Mouse (Mus musculus) layer of hippocampus, postnatal 14 days (tissue): ENCODE results near the gene Hnf1a. TPM values are rescaled to one million over a fixed set of nuclear protein-coding genes. Genes with fewer than 3 reads are reported as not detected.

ENCODE experiments used
- DNase-seq, 2 experiments: peaks; one replicate each; pipeline ENCODE4 v3.0.0; 2021 to 2022; ENCODE audit warnings: low spot score in 2 of 2, mixed read lengths in 1 of 2
- long read RNA-seq, 2 experiments: library from polyadenylated mRNA; stranded (forward); transcript quantifications; one replicate each; pipeline ENCODE4 v2.0.0; 2021
- total RNA-seq, 2 experiments: library from RNA; stranded (reverse); gene quantifications; 2 replicates each; pipeline ENCODE4 v1.2.3; 2021

Gene Hnf1a
- not detected for total RNA-seq
- long read RNA-seq, experiment 1, result 0 reads
- long read RNA-seq, experiment 2, partial matches to known transcripts, result 0 of 1 reads
- long read RNA-seq, experiment 2, other reads (novel, unspliced or antisense), result 1 of 1 reads

DNA sequence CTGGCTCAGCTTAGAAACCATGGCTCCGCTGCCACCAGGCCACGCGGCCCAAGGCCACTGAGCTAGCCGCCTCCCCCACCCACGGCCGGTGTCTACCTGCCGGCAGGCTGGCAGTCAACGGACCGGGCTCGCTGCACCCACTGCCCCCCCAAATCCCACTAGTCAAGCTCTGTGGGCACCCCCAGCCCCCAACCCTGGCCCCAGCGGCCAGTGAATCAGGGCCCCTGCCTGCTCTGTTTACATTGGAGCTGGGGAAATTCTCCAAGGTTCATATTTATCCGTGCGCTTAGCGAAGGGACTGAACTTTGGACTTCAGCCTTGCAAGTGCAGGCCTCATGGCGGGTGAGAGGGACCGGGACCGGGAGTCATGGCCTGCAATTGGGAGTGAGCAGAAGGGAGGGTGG, at the start of gene Hnf1a:
Gene Hnf1a (minus strand): TSS at position 271 of the 404 bp plus-strand sequence.
- no peak for DNase-seq

DNA sequence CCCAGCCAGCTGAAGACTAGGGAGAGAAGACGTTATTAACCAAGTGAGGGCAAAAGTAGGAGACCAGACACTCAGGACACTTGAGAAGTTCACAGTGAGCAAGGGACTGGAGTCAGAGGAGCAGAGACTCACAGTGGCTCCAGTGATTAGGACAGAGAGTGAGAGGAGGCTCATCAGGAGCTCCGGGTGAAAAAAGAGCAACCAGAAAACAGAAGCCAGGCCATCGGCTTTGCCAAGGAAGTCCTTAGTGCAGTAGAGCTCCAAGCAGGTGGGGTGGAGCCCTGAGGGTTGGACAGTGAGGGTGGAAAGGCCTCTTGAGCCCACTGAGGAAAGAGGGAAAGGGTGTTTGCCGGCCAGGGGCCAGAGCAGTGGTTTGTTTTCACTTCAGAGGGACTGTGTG, 47.9 kb upstream of the Hnf1a start:
- DNase-seq, result no peak

DNA sequence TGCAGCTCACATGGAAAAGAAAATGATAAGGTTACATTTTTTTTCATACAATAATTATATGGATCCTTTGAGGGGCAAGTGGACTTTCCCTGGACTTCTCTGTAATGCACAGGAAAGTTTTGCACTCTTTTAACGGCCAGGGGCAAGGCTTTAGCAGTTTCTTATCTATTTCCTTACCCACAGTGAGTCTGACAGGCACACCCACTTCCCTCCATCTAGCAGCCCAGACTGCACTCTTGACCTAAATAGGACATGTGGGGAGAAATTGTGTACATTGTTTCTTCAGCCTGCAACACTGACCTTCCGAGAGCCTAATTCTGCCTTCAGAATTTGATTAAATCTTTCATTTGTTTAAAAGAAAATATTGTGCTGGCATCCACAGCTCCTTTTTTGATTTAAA, 47.4 kb upstream of the Hnf1a start:
- no peak for DNase-seq

DNA sequence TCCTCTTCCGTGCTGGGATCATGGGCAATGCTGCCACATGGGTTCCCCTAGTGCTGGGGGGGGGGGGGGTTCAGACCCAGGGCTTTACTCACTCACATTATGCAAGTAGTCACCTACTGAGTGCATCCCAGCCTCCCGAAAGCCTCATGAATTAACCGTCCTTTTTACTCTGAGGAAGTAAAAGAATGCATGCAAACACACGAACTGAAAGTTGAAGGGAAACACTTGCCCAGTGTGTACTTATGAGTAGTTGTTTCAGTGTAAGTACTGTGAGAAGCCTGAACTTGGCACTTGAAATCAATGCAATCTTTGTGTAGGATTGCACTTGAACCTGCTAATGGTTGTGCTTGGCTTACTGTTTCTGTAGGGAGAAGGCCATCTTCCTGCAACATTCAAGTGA, 44.2 kb upstream of the Hnf1a start:
- peak in 1 of 2 experiments; percentile 26 for DNase-seq

DNA sequence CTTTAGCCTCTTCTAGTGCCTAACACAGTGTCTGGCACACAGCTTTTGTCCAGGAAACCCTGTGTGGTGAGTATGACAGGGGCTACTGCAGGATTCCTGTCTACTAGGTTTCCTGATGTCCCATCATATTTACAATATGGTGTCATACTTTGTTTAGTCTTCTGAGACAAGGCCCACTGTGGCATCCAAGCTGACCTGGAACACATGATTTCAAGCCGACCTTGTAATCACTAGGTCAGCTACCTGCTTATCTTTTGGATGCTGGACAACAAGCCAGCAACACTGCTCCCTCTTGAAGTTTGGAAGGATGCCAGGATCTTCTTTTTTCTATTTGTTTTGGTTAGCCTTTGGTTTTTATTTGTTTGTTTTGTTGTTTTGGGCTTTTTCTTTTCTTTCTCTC, 43.7 kb upstream of the Hnf1a start:
- no peak for DNase-seq

DNA sequence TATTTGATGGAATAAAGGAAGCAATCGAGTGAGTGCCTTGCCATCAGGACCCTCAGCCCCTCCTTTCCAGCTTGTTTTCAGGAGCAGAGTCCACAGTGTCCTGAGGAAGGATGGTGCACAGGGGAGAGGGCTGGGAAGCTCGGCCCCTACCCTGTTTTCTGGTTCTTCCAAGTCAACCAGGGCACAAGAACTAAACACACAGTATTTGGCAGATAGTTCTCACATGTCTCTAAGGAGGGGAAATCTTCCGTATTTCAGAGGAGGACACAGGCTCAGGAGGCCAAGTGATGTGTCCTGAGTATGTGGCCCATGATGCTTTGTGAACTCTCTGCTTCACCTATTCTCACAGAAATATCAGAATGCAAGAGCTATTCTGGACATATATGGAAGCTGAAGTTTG, 42.5 kb upstream of the Hnf1a start:
- no peak for DNase-seq

DNA sequence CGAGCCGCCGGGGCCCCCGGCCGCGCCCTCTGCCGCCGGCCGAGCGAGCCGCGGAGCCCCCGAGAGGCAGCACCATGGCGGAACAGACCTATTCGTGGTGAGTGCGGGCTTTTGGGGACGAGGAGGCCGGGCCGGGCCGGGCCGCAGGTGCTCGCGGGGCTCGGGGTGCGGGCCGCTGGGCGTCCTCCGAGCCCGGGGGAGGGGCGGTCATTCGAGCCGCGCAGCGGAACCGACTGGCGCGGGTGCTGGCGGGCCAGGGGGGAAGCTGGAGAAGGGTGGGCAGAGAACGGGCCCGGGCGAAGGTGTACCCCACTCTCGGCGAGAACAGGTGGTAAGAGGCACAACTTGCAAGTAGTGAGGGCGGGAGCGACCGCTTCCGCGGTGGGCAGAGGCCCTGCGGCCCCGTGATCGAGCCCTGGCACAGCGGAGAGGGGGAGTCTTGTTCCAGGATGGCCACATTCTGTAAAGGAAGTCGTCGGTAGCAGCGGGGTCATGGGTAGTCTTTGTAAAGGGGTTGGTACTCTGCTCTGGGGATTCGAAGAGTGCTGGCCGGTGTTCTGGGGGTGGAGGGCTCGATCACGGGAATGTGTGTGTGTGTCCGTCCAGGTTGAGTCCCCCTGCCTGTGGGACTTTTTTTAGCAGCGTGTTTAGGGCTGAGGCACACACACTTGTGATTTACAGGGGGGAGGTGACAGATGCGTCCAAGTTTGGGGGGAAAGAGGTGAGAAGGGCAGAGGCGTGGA, 40.8 kb upstream of the Hnf1a start:
- peak; percentile 22 to 43 for DNase-seq

DNA sequence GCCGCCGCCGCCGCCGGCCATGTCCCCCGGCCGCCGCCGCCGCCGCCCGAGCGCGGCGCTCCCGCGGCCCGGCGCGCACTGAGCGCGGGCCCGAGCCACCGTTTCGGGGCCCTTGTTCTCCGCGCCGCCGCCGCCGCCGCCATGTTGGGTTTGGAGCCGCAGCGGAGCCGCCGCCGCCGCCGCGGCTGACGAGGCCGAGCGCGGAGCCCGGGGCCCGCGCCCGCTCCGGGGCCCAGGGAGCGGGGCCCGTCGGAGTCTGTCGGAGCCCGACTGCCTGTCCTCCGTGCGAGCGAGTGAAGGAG, 40.3 kb upstream of the Hnf1a start:
- no peak for DNase-seq

DNA sequence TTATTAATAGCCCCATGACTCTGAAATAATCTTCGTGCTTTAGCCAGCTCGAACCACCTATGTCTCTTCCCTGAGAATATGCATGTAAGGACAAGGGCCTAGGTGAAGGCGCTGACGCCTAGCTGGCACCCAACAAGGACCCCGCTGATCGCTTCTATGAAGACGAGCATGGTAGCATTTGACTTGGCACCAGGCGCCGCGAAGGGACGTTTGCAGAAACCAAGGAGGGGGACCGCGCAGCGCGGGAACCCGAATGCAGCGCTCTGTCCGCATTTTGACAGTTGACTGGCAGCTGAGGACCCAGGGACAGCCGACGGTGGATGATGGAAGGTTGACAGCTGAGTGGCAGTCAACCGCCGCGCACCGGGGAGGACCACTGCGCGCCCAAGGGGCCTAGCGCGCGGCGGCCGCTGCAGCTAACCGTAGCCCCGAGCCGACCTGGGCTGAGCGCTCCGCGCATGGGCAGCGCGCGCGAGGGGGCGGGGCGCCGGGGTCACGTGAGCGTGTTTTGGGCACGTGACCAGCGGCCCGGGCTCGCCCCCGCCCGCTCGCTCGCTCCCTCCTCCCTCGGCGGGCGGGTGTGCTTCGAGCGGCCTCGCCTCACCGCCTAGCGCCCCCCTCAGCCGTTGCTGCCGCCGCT, 39.8 kb upstream of the Hnf1a start, which contains the start of gene Sppl3:
Gene Sppl3 (plus strand): TSS at position 561 of the 640 bp plus-strand sequence.
- DNase-seq, result peak; percentile 92 to 94

DNA sequence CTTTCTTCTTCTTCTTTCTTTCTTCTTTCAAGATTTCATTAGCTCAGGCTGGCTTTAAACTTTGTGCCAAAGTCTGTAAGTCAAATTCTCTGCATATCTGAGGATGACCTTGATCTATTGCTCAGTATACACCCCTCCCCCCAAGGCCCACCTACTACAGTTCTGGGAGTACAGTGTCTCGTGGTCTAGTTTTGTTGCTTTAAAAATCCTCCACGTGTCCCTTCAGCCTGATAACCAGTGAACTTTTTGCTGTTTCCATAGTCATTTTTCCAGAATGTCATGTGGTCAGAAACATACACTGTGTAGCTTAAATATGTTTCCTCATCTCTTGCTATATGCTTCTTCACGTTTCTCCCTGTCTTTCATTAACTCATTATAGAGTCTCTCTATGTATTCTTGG, 39.1 kb upstream of the Hnf1a start:
- no peak for DNase-seq

DNA sequence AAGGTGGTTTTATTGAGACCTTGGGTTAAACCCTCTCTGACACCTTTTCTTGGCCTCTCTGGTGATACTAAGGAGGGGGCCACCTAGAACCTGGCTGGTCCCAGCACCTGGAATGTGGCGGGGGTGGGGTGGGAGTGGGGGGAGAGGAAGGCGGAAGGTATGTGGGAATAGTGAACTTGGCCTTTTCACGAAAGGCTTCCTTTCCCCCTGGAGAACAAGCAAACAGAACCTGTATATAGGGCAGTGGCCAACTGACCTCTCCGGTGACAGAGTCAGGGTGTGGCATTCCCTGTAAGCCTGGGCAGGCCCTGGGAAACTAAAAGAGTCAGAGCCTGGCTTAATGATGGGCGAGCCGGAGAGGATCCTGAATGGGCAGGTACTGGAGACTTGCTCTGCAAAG, 38.2 kb upstream of the Hnf1a start:
- DNase-seq, result no peak

DNA sequence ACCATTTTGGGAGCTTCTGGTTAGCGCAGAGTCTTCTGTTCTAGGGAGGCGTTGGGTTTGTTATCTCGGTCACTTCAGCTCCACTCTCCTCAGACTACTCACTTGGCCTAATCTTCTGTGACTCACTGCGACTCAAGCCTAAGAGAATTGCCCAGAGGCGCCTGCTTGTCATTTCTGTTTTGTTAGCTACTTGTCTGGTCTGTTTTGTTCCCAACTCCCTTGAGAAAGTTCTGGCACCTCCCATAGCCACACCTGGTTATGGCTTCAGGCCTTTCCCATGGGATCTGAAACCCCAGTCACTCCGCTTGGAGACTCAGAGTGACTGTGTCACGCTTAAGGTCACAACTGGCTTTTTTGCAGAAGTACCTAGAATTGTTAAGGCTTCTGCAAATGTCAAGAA, 37.4 kb upstream of the Hnf1a start:
- DNase-seq, result no peak

DNA sequence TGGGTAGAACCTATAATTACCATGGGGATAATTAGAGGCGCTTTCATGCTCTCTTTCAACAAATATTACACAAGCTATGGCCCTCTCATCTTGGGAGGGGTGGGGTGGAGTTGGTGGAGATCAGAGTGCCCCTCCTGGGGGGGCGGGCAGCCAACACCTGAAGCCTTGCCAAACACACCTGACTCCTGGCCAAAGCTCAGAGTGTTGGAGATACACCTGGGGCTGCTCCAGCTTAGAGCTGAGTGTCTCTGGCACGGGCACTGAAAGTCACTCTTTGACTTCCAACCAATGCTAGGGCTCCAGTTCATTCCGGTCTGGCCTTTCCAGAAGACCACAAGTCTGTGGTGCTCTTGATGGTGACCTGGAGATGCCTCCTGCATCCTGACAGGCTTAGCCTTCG, 36.9 kb upstream of the Hnf1a start:
- no peak for DNase-seq

DNA sequence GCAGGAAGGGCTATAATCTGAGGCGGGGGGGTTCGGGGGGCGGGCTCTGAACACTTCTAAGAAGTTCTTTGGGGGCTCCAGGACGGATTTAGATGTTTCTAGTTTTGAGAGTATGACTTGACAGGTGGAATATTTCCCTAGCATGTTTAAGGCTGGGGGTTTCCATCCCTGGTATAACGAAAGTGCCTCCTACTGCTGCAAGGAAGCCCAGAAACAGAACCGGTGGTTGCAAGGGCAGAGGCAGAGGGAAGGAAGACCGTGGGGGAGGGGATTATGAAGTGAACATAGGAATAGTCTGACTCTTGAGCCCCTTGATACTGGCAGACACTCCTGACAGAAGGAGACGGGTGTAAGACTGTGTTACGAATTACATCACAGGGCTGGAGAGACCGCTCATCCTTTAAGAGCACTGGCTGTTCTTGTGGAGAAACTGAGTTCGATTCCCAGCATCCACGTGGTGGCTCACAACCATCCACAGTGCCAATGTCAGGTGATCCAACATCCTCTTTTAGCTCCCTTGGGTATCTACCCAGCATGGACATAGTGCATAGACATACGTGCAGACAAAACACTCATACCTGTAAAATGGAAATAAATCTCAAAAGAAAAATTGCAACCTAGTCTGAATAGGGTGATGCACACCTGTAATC, 32.5 kb upstream of the Hnf1a start:
- no peak for DNase-seq

DNA sequence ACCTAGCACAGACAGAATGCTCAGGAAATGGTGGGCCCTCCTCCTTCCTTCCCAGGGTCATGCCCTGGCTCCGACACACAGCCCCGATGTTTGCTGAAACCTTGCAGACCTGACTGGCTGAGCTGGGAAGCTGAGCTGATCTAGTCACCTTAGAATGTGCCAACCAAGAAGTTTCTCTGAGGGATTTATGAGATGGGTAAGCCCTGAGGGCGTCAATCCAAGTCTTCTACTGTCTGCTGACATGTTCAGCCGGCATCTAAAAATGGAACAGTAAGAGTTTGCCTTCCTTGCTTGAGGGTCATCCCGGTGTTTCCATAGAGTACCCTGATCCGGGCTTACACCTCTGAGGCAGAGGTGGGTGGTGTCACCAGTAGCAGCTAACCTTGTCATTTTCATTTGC, 31.9 kb upstream of the Hnf1a start:
- DNase-seq, result no peak

DNA sequence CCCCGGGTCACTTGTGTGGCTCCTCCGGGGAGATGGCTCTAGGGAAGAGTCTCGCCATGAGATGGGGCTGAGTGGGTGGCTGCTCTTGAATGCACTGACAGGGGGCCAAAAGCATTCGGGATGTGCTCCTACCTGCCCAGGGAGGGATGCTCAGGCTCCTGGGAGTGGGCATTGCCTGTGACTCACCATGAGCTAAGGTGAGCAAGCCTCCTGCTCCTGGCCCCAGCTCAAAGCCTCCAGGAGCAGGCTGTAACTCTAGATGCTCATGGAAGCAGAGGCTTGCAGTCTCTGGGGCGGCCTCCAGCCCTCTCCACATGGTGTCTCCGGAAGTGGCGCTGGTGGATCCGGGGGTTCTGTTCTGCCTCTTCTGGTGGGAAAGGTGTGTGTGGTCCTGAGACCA, 30.6 kb upstream of the Hnf1a start:
- no peak for DNase-seq

DNA sequence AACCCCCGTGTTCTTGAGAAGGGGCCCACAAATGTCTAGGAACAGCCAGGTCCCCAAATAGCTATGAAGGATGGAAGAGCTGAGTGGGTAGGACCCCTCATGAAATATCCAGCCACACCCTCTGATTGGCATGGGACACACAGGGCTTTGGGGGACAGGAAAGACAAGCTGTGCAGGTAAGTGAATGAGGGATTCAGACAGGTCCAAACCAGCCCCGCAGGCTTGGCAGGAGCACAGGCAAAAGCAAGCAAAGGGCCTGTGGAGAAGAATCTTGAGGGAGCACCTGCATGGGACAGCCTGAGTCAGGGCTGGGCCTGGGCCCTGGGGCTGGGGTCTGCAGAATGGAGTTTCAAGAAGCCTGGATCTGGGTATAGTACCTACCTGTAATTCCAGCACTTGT, 29.6 kb upstream of the Hnf1a start:
- no peak for DNase-seq

DNA sequence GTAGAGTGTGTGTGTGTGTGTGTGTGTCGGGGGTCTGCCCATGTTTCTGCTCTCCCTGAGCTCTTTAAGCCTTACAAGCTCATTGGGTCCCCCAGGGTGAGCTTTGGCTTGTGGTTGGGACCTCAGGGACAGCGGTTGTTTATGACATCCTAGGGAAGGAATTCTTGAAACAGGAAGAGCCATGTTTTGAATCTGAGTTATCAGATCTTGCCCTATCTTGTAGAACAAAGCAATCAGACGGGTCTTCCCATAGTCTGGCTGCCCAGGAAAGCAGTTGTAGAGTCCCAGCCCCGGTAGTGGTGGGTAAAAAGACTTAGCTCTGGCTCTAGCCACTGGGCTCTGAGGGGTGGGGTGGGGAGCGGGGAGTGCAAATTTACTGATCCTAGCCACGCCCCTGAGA, 26.4 kb upstream of the Hnf1a start:
- no peak for DNase-seq

DNA sequence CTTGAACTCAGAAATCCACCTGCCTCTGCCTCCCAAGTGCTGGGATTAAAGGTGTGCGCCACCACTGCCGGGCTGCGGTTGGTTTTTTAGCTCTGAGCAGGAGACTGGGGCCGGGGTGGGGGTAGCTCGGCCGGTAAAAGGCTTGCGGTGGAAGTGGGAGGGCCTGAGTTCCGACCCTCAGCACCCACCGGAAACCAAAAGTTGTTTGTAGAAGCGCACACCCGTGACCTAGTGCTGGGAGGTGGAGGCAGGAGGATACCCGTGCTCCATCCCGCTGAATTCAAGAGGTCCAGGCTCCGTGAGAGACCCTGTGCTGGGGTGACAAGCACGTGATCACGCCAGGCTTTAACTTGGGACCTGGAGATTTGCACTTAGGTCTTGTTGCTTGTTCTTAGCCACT, 25.6 kb upstream of the Hnf1a start:
- no peak for DNase-seq

DNA sequence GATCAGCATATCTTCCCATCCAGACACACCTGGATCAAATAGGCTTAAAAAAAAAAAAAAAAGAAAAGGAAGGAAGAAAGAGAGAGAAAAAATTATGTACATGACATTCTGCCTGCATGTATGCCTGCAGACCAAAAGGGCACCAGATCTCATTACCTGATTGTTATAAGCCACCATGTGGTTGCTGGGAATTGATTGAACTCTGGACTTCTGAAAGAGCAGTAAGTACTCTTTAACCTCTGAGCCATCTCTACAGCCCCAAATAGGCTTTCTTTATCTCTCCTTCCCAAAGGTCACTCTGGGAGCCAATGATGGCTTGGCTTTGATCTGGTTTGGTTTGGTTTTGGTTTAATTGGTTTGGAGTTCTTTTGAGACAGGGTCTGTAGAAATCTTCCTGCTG, 14.2 kb upstream of the Hnf1a start:
- no peak for DNase-seq

DNA sequence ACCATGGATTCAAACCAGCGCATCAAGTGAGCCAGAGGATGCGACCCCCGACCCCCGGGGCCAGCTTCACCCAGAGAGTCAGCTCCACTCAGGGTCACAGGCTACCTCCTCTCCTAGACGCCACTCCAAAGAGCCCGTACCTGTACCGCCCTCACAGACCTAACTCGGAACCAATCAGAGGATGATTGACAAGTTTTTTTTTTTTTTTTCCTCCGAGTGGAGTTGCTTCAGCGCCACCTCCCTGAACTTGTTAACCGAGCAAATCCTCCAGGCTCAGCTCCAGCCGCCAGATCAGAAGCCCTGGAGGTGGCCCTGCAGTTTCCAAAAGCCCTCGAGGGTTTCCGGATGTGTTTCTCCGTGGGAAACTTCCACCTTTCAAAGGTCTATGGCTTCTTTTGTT, 11.1 kb upstream of the Hnf1a start:
- no peak for DNase-seq

DNA sequence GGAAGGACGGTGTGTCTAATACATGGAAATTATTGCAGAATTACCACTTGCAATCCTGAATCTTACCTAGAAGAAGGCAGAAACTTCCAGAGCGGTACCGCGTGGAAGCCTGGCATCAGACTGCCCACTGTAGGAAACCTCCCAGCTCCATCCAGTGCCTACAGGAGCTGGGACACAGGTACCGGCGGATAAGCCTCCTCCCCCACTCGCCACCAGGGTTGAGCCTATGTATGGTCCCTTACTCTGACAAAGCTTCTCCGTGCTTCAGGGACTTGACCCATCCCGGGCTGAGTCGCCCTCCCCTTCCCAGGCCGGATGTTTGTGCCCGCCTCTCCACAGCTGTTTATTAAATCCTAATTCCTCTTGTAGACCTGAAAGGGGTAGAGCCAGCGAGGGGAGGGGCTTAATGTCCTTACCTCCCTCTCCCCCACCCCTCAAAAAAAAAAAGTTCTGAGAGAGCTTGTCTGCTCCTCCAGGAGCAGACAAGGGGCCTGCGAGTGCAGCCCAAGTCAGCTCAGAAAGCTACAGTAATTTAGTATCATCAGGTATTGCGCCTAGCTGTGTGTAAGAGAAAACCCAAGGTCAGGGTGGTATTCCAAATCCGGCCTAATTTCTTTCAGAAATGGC, 9.3 kb upstream of the Hnf1a start:
- no peak for DNase-seq
